Mouse (Mus musculus) lung, embryonic 14.5 days (tissue): Measurements from ENCODE around the gene Adgrd1. TPM values are rescaled to one million over a fixed set of nuclear protein-coding genes. Genes with fewer than 3 reads are reported as not detected.

ENCODE experiments used
- ATAC-seq: fragments of 200-750 bp; cut with Nextera tagmentation; 2 replicates; pipeline ENCODE4 v1.8.0; 2017; ENCODE audit warnings: mild to moderate bottlenecking, moderate TSS enrichment, moderate library complexity; ENCODE audit not compliant: insufficient read depth
- DNase-seq: peaks from one replicate; pipeline ENCODE4 v3.0.0-alpha.2; 2015
- H3K27ac ChIP-seq: fragments of 300-500 bp; sonication (generic); 2 replicates; pipeline ENCODE4 v1.5.1; 2014; ENCODE audit warnings: low read depth, mild to moderate bottlenecking, moderate library complexity
- H3K27me3 ChIP-seq: fragments of 300-500 bp; sonication (generic); 2 replicates; pipeline ENCODE4 v1.6.1; 2014; ENCODE audit warnings: low read length, control low read depth; ENCODE audit not compliant: insufficient read depth
- H3K36me3 ChIP-seq: fragments of 300-500 bp; sonication (generic); 2 replicates; pipeline ENCODE4 v1.6.1; 2014; ENCODE audit warnings: control low read depth; ENCODE audit not compliant: insufficient read depth
- H3K4me1 ChIP-seq: fragments of 300-500 bp; sonication (generic); 2 replicates; pipeline ENCODE4 v1.6.1; 2014; ENCODE audit warnings: antibody characterized with exemption, control low read depth; ENCODE audit not compliant: insufficient read depth
- H3K4me2 ChIP-seq: fragments of 300-500 bp; sonication (generic); 2 replicates; pipeline ENCODE4 v1.6.1; 2014; ENCODE audit warnings: mild to moderate bottlenecking
- H3K4me3 ChIP-seq: fragments of 300-500 bp; sonication (generic); 2 replicates; pipeline ENCODE4 v1.5.1; 2014; ENCODE audit warnings: low read depth, low read length
- H3K9ac ChIP-seq: fragments of 300-500 bp; sonication (generic); 2 replicates; pipeline ENCODE4 v1.6.1; 2014
- H3K9me3 ChIP-seq: fragments of 300-500 bp; sonication (generic); 2 replicates; pipeline ENCODE4 v1.6.1; 2016; ENCODE audit warnings: low read depth, low read length, control low read depth
- CTCF ChIP-seq: IDR thresholded peaks from 2 replicates; pipeline ENCODE4 v1.5.1; 2016; ENCODE audit warnings: antibody characterized with exemption, low read depth
- WGBS: fragments of 180-500 bp; shearing (Covaris S2); extraction: QIAGEN DNeasy Blood & Tissue Kit; methylation state at CpG from one replicate; pipeline ENCODE4 v1.1.7; 2014; 5-methylcytosine and 5-hydroxymethylcytosine counted together
- polyA plus RNA-seq: library from polyadenylated mRNA; unstranded; fragments of >200 nt; fragmentation: Nextera tagmentation; extraction: Ambion mirVana; gene quantifications from 2 replicates; pipeline ENCODE4 v1.2.1, GENCODE M21; 2014

Adgrd1 gene
- polyA plus RNA-seq, 1 experiment from 2014 or later = 0.47 TPM

GRCm38 (mm10) chr5:129218537-129218981 lies 122.0 kb downstream of the Adgrd1 start:
- Histone ChIP-seq H3K4me2 (no peak overlapping the region), H3K9me3 (no peaks in the 10 kb centered on the region), H3K9ac (no peak overlapping the region), H3K4me3 (no peak overlapping the region), H3K27ac (no peak overlapping the region), H3K27me3 (no peaks in the 10 kb centered on the region), H3K4me1 (no peaks in the 10 kb centered on the region), H3K36me3 (no peaks in the 10 kb centered on the region)
- TF ChIP-seq CTCF = no peak
- DNase-seq (no peak), ATAC-seq (no peak)
- 18% methylated on average over 8 of the region's 8 CpGs for WGBS

GRCm38 (mm10) chr5:129219178-129219760 lies 122.7 kb downstream of the Adgrd1 start:
- TF ChIP-seq CTCF = 0 out of 2 replicates have a peak, but pooled peaks have one; percentile 27
- Histone ChIP-seq H3K27ac (no peak overlapping the region), H3K27me3 (no peaks in the 10 kb centered on the region), H3K9me3 (no peaks in the 10 kb centered on the region), H3K4me2 (no peak overlapping the region), H3K4me3 (no peak overlapping the region), H3K9ac (no peak overlapping the region), H3K36me3 (no peaks in the 10 kb centered on the region), H3K4me1 (no peaks in the 10 kb centered on the region)
- WGBS = 88% methylated on average over 5 of the region's 5 CpGs
- DNase-seq (no peak), ATAC-seq (no peak)

- DNase-seq (no peak), ATAC-seq (no peak)
- Histone ChIP-seq H3K27me3 (no peaks in the 10 kb centered on the region), H3K4me2 (no peak overlapping the region), H3K9ac (no peak overlapping the region), H3K4me1 (no peaks in the 10 kb centered on the region), H3K9me3 (no peaks in the 10 kb centered on the region), H3K27ac (no peak overlapping the region), H3K36me3 (no peaks in the 10 kb centered on the region), H3K4me3 (no peak overlapping the region)
- TF ChIP-seq CTCF = no peak
- 62% methylated on average over 33 of the region's 33 CpGs for WGBS
Observed at GRCm38 (mm10) chr5:129225810-129226450, 129.4 kb downstream of the Adgrd1 start.

GRCm38 (mm10) chr5:129228171-129228570 lies 131.6 kb downstream of the Adgrd1 start:
- no peak for TF ChIP-seq CTCF
- no peaks in the 10 kb centered on the region for H3K27me3 ChIP-seq
- H3K4me3 ChIP-seq = no peak overlapping the region
- no peak overlapping the region for H3K27ac ChIP-seq
- H3K9ac ChIP-seq = no peak overlapping the region
- H3K4me1 ChIP-seq = no peaks in the 10 kb centered on the region
- WGBS = 87% methylated on average over 2 of the region's 2 CpGs
- H3K9me3 ChIP-seq = no peaks in the 10 kb centered on the region
- no peak overlapping the region for H3K4me2 ChIP-seq
- ATAC-seq = no peak
- no peaks in the 10 kb centered on the region for H3K36me3 ChIP-seq
- no peak for DNase-seq

GRCm38 (mm10) chr5:129233301-129233700 lies 136.8 kb downstream of the Adgrd1 start:
- 80% methylated on average over 4 of the region's 4 CpGs for WGBS
- Histone ChIP-seq H3K4me3 (no peak overlapping the region), H3K27me3 (no peaks in the 10 kb centered on the region), H3K36me3 (no peaks in the 10 kb centered on the region), H3K4me1 (no peaks in the 10 kb centered on the region), H3K9ac (no peak overlapping the region), H3K27ac (no peak overlapping the region), H3K4me2 (no peak overlapping the region), H3K9me3 (no peaks in the 10 kb centered on the region)
- no peak for ATAC-seq
- DNase-seq = no peak
- no peak for TF ChIP-seq CTCF

- no peaks in the 10 kb centered on the region for H3K9me3 ChIP-seq
- no peak for ATAC-seq
- H3K4me1 ChIP-seq = no peaks in the 10 kb centered on the region
- no peaks in the 10 kb centered on the region for H3K27me3 ChIP-seq
- DNase-seq = no peak
- H3K9ac ChIP-seq = no peak overlapping the region
- H3K36me3 ChIP-seq = no peaks in the 10 kb centered on the region
- 71% methylated on average over 7 of the region's 7 CpGs for WGBS
- no peak overlapping the region for H3K4me3 ChIP-seq
- TF ChIP-seq CTCF = no peak
- no peak overlapping the region for H3K27ac ChIP-seq
- H3K4me2 ChIP-seq = no peak overlapping the region
Observed at GRCm38 (mm10) chr5:129233881-129234432, 137.4 kb downstream of the Adgrd1 start.

- WGBS = 69% methylated on average over 11 of the region's 11 CpGs
- Histone ChIP-seq H3K4me1 (no peaks in the 10 kb centered on the region), H3K4me2 (no peak overlapping the region), H3K9ac (no peak overlapping the region), H3K27ac (no peak overlapping the region), H3K36me3 (no peaks in the 10 kb centered on the region), H3K4me3 (no peak overlapping the region), H3K27me3 (no peaks in the 10 kb centered on the region), H3K9me3 (no peaks in the 10 kb centered on the region)
- TF ChIP-seq CTCF = no peak
- DNase-seq = no peak
- no peak for ATAC-seq
Observed at GRCm38 (mm10) chr5:129236366-129236765, 139.8 kb downstream of the Adgrd1 start.
